Mouse (Mus musculus) cerebellum, adult 2 months (tissue): ENCODE measurements at regions not wholly inside any gene's neighbourhood (a gene's known extent, or its start where the extent isn't known, plus 50 kb on each side); places are given as distances from the start of the nearest gene placed in this dataset.
"Not testable (repeated sequence)": the region's sequence is repeated elsewhere in the genome, so short reads cannot be mapped to it uniquely, and the experiment has no call there.

ENCODE experiments used
- DNase-seq, 2 experiments: peaks; one replicate each; pipeline ENCODE4 v3.0.0; 2021
- H3K27ac ChIP-seq: fragments of 200-500 bp; 2 replicates; pipeline ENCODE4 v1.5.1; 2012; ENCODE audit warnings: low read length, control low read depth, inconsistent platforms; ENCODE audit not compliant: insufficient read depth
- H3K27me3 ChIP-seq: fragments of 200-500 bp; 2 replicates; pipeline ENCODE4 v1.6.1; 2012; ENCODE audit warnings: inconsistent platforms, mild to moderate bottlenecking, low read length, moderate library complexity; ENCODE audit not compliant: control insufficient read depth, insufficient read depth
- H3K4me1 ChIP-seq: fragments of 200-500 bp; 2 replicates; pipeline ENCODE4 v1.6.1; 2011; ENCODE audit warnings: low read length; ENCODE audit not compliant: control insufficient read depth, insufficient read depth
- H3K4me3 ChIP-seq: fragments of 200-500 bp; replicated peaks from 2 replicates; pipeline ENCODE3; 2011; ENCODE audit warnings: mild to moderate bottlenecking, low read depth, low read length, control low read depth; ENCODE audit not compliant: insufficient read depth
- CTCF ChIP-seq: fragments of 200-500 bp; IDR thresholded peaks from 2 replicates; pipeline ENCODE4 v1.5.1; 2011; ENCODE audit warnings: low read depth, mild to moderate bottlenecking, control low read depth, low read length, moderate library complexity, borderline replicate concordance; ENCODE audit not compliant: insufficient read depth
- POLR2A ChIP-seq: fragments of 200-500 bp; IDR thresholded peaks from 2 replicates; pipeline ENCODE4 v1.6.1; 2011; ENCODE audit warnings: low read length, control low read depth, borderline replicate concordance; ENCODE audit not compliant: insufficient read depth
- WGBS: fragments of 180-500 bp; shearing (Covaris S2); methylation state at CpG from one replicate; pipeline ENCODE4 v1.1.7; 2018; 5-methylcytosine and 5-hydroxymethylcytosine counted together

GRCm38 (mm10) chr1:30700399-30701081, 173.2 kb downstream of the Phf3 start:
- Histone ChIP-seq H3K4me3 (no peak overlapping the region), H3K27ac (no peak overlapping the region), H3K4me1 (no peaks in the 10 kb centered on the region), H3K27me3 (no peaks in the 10 kb centered on the region)
- peak in 1 of 2 experiments; percentile 5 for DNase-seq
- 36% methylated on average over 10 of the region's 10 CpGs for WGBS
- no peak for TF ChIP-seq CTCF
- no peak for TF ChIP-seq POLR2A

- no peak overlapping the region for H3K4me3 ChIP-seq
- H3K27ac ChIP-seq = no peak overlapping the region
- DNase-seq = no peak
- no peaks in the 10 kb centered on the region for H3K27me3 ChIP-seq
- no peak for TF ChIP-seq CTCF
- no peak for TF ChIP-seq POLR2A
- no peaks in the 10 kb centered on the region for H3K4me1 ChIP-seq
These were observed 177.4 kb downstream of the Phf3 start for GRCm38 (mm10) chr1:30696342-30696741.

DNA sequence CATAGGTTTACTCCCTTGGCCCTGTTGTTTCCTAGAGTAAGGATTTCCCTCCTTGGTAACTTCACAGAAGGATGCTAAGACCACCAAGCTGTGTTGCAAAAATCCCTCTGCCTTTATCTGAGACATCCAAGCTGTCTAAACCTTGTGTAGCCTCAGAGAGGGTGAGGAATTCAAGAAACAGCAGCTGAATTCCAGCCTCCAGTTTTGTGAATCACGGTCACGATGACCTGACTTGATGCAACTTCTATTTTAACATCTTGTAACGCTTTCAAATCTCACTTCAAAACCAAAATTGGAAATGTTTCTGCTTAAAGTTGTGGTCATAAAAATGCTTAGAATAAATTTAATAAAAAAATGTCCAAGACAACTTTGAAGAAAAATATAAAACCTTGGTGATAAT, 188.4 kb downstream of the Phf3 start:
- no peak for DNase-seq
- Histone ChIP-seq H3K4me1 (no peaks in the 10 kb centered on the region), H3K4me3 (no peak overlapping the region), H3K27ac (no peak overlapping the region), H3K27me3 (no peaks in the 10 kb centered on the region)
- TF ChIP-seq CTCF (no peak), POLR2A (no peak)
- 87% methylated on average over 3 of the region's 3 CpGs for WGBS

GRCm38 (mm10) chr1:30683889-30684288, 189.8 kb downstream of the Phf3 start:
- no peak overlapping the region for H3K27ac ChIP-seq
- DNase-seq = no peak

GRCm38 (mm10) chr1:30639807-30640206, 233.9 kb downstream of the Phf3 start:
- Histone ChIP-seq H3K4me1 (no peaks in the 10 kb centered on the region), H3K4me3 (no peak overlapping the region), H3K27me3 (no peaks in the 10 kb centered on the region), H3K27ac (no peak overlapping the region)
- TF ChIP-seq POLR2A (no peak), CTCF (no peak)
- DNase-seq = no peak
- 32% methylated on average over 2 of the region's 2 CpGs for WGBS

More at GRCm38 (mm10) chr1:30683889-30684288, 189.8 kb downstream of the Phf3 start:
- WGBS = 85% methylated on average over 2 of the region's 2 CpGs
- Histone ChIP-seq H3K4me3 (no peak overlapping the region), H3K27me3 (no peaks in the 10 kb centered on the region), H3K4me1 (no peaks in the 10 kb centered on the region)
- TF ChIP-seq POLR2A (no peak), CTCF (no peak)

- Histone ChIP-seq H3K27me3 (no peaks in the 10 kb centered on the region), H3K27ac (no peak overlapping the region), H3K4me3 (no peak overlapping the region), H3K4me1 (no peaks in the 10 kb centered on the region)
- no peak for DNase-seq
- no peak for TF ChIP-seq POLR2A
- no peak for TF ChIP-seq CTCF
- WGBS = 58% methylated on average over 1 of the region's 1 CpGs
These were observed 241.0 kb downstream of the Phf3 start for GRCm38 (mm10) chr1:30632760-30633159.

DNA sequence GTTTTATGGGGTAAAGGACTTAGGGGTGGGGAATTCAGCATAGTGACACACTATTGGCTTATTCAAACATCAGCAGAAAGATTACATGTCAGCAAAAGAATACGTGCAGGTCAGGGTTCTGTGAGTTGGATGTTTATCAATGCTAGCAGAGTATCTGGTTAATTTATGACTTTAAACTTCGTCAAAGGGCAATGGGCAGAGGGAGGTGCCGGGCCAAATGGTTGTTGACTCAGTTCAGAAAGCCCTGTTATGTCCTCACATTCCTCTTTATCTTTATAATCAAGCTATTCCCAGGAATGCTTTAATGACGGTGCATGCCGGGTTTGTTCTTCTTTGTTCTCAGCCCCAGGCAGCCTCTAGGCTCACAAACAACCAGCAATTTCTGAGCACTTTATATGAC, 245.9 kb downstream of the Phf3 start:
- H3K27ac ChIP-seq = not testable (repeated sequence)
- 75% methylated on average over 5 of the region's 5 CpGs for WGBS

DNA sequence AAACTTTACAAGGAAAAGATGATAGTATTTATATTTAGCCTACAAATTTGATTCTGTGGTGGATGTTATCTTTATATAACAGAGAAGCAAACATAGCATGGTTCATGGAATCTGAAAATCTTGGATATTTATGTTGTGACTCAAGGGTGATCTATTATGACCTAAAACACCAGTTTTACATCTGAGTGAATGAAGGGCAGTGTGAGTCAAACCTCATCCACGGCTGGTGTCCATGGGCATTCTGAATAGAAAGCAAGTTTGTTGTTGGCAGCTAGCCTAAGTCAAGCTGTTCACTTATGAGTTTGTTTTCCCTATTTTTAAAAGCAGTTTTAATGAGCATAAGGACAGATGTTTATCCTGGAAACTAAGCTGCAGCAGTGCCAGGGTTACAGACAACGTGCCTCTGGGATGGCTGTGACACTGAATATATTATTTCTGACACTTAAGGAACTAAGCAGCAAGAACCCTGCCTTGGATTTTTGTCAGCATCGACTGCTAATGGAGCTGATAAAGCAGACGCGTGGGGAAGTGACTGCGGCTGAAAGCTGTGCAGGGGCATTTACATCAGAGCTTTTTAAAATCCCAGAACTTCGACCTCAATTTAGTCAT, 278.5 kb downstream of the Phf3 start:
- Histone ChIP-seq H3K4me3 (no peak overlapping the region), H3K27ac (no peak overlapping the region), H3K4me1 (peaks cover 2% of the 10 kb centered on the region; the same call in 1 of the 2 replicates), H3K27me3 (no peaks in the 10 kb centered on the region)
- 11% methylated on average over 7 of the region's 7 CpGs for WGBS
- DNase-seq = no peak
- TF ChIP-seq CTCF = no peak
- TF ChIP-seq POLR2A = no peak

More for the DNA sequence above, 245.9 kb downstream of the Phf3 start:
- not testable (repeated sequence) for H3K4me1 ChIP-seq, DNase-seq, H3K4me3 ChIP-seq, H3K27me3 ChIP-seq
